Mouse (Mus musculus): ENCODE results near the gene Gm28041. TPM values are rescaled to one million over a fixed set of nuclear protein-coding genes. Genes with fewer than 3 reads are reported as not detected.

The Gm28041 gene
- total RNA-seq, 2 experiments from 2014 or later, result not detected

Other genes starting within 250 kb of the Gm28041 start
- 3.7 and 6.4 TPM in 2 replicates for gene Rsl1, start 202.6 kb downstream of the Gm28041 start, total RNA-seq (2014; fragmentation: Nextera tagmentation)
- 5.6 and 6.6 TPM in 2 replicates for gene Rsl1, start 202.6 kb downstream of the Gm28041 start, total RNA-seq (2017)
- gene Zfp455, start 181.2 kb downstream of the Gm28041 start, total RNA-seq (2014; fragmentation: Nextera tagmentation), result 6.7 and 8.0 TPM in 2 replicates
- 1.9 and 3.0 TPM in 2 replicates for gene Zfp455, start 181.2 kb downstream of the Gm28041 start, total RNA-seq (2017)
- 5.1 and 10.4 TPM in 2 replicates for gene Zfp458, start 97.3 kb downstream of the Gm28041 start, total RNA-seq (2014; fragmentation: Nextera tagmentation)
- gene Zfp458, start 97.3 kb downstream of the Gm28041 start, total RNA-seq (2017), result 2.1 and 5.2 TPM in 2 replicates
- 1.3 and 5.7 TPM in 2 replicates for gene Zfp457, start 69.2 kb downstream of the Gm28041 start, total RNA-seq (2014; fragmentation: Nextera tagmentation)
- 1.7 and 1.8 TPM in 2 replicates for gene Zfp457, start 69.2 kb downstream of the Gm28041 start, total RNA-seq (2017)
- 6.9 and 10.0 TPM in 2 replicates for gene Zfp595, start 43.2 kb downstream of the Gm28041 start, total RNA-seq (2014; fragmentation: Nextera tagmentation)
- 4.4 and 8.9 TPM in 2 replicates for gene Zfp595, start 43.2 kb downstream of the Gm28041 start, total RNA-seq (2017)
- 4.3 TPM in 1 of 2 replicates, not detected in the other for gene Gm28044, start 15.2 kb downstream of the Gm28041 start, total RNA-seq (2014; fragmentation: Nextera tagmentation)
- gene Gm28044, start 15.2 kb downstream of the Gm28041 start, total RNA-seq (2017), result 8.4 and 31.0 TPM in 2 replicates
- gene Zfp953, start 15.1 kb downstream of the Gm28041 start, total RNA-seq (2014; fragmentation: Nextera tagmentation), result 4.5 and 9.2 TPM in 2 replicates
- gene Zfp953, start 15.1 kb downstream of the Gm28041 start, total RNA-seq (2017), result 6.3 and 9.2 TPM in 2 replicates
- 4.1 and 6.3 TPM in 2 replicates for gene Zfp456, start 77 bp upstream of the Gm28041 start, total RNA-seq (2014; fragmentation: Nextera tagmentation)
- gene Zfp456, start 77 bp upstream of the Gm28041 start, total RNA-seq (2017), result 1.8 and 5.7 TPM in 2 replicates
- gene Zfp429, start 24.1 kb upstream of the Gm28041 start, total RNA-seq (2014; fragmentation: Nextera tagmentation), result 5.4 and 15.3 TPM in 2 replicates
- gene Zfp429, start 24.1 kb upstream of the Gm28041 start, total RNA-seq (2017), result 5.6 and 6.1 TPM in 2 replicates
- 0.60 and 1.1 TPM in 2 replicates for gene Zfp459, start 45.7 kb upstream of the Gm28041 start, total RNA-seq (2014; fragmentation: Nextera tagmentation)
- 0.86 and 0.88 TPM in 2 replicates for gene Zfp459, start 45.7 kb upstream of the Gm28041 start, total RNA-seq (2017)
- gene Zfp874a, start 75.9 kb upstream of the Gm28041 start, total RNA-seq (2014; fragmentation: Nextera tagmentation), result 8.4 and 8.7 TPM in 2 replicates
- gene Zfp874a, start 75.9 kb upstream of the Gm28041 start, total RNA-seq (2017), result 6.6 and 15.0 TPM in 2 replicates
- gene Zfp874b, start 108.5 kb upstream of the Gm28041 start, total RNA-seq (2014; fragmentation: Nextera tagmentation), result 5.8 and 7.3 TPM in 2 replicates
- gene Zfp874b, start 108.5 kb upstream of the Gm28041 start, total RNA-seq (2017), result 4.5 and 8.5 TPM in 2 replicates
- 8.5 and 11.4 TPM in 2 replicates for gene Zfp58, start 124.8 kb upstream of the Gm28041 start, total RNA-seq (2014; fragmentation: Nextera tagmentation)
- 8.3 and 11.9 TPM in 2 replicates for gene Zfp58, start 124.8 kb upstream of the Gm28041 start, total RNA-seq (2017)
- not detected in 2 replicates for gene Gm26965, start 150.4 kb upstream of the Gm28041 start, total RNA-seq (2014; fragmentation: Nextera tagmentation)
- gene Gm26965, start 150.4 kb upstream of the Gm28041 start, total RNA-seq (2017), result not detected in 2 replicates
- 22.9 and 26.6 TPM in 2 replicates for gene Zfp87, start 150.4 kb upstream of the Gm28041 start, total RNA-seq (2014; fragmentation: Nextera tagmentation)
- gene Zfp87, start 150.4 kb upstream of the Gm28041 start, total RNA-seq (2017), result 10.7 and 17.8 TPM in 2 replicates
- 10.0 and 12.3 TPM in 2 replicates for gene Zfp748, start 178.1 kb upstream of the Gm28041 start, total RNA-seq (2014; fragmentation: Nextera tagmentation)
- gene Zfp748, start 178.1 kb upstream of the Gm28041 start, total RNA-seq (2017), result 8.6 and 11.6 TPM in 2 replicates
- 10.8 and 17.2 TPM in 2 replicates for gene Zfp729b, start 234.0 kb upstream of the Gm28041 start, total RNA-seq (2014; fragmentation: Nextera tagmentation)
- 16.1 and 16.3 TPM in 2 replicates for gene Zfp729b, start 234.0 kb upstream of the Gm28041 start, total RNA-seq (2017)

Measured in granulocyte monocyte progenitor cell, adult 5-6 weeks (primary cell).